Mouse (Mus musculus): ENCODE data around the gene Mylk.

DNA sequence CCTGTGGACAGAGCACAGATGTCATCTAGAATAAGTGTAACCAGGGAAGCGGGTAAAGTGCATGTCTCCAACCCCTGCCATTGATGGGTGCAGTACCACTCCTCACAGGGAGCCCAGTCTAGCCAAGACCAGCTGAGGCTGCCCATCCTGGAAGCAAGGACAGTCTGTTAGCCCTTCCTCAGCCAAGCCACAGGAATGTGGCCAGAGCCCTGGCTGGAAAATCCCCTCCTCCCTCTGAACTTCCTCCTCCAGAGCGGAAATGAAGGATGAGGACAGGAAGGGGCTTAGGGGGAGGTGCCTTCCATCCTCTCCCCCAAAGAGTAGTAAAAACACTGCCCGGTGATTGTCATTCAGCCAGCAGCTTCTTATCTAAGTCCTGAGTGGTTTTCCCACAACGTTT is 192.6 kb downstream of the Mylk start:
- TF ChIP-seq POLR2A (IDR thresholded peaks at IDR 0.05; ENCODE audit: low read depth, low read length) (no peak), CTCF (IDR thresholded peaks at IDR 0.05; ENCODE audit: extremely low read depth, insufficient read length, insufficient replicate concordance, low read depth, low read length) (no peak)

All from small intestine, adult 2 months (tissue).